Mouse (Mus musculus) heart, postnatal 0 days (tissue): ENCODE results near the gene Slc25a39.

Experiments
- CTCF ChIP-seq: IDR thresholded peaks from 2 replicates; pipeline ENCODE4 v1.5.1; 2016; ENCODE audit warnings: antibody characterized with exemption, control low read depth, low read depth
- EP300 ChIP-seq: IDR thresholded peaks from 2 replicates; pipeline ENCODE4 v1.6.1; 2016; ENCODE audit warnings: antibody characterized with exemption, low read depth

DNA sequence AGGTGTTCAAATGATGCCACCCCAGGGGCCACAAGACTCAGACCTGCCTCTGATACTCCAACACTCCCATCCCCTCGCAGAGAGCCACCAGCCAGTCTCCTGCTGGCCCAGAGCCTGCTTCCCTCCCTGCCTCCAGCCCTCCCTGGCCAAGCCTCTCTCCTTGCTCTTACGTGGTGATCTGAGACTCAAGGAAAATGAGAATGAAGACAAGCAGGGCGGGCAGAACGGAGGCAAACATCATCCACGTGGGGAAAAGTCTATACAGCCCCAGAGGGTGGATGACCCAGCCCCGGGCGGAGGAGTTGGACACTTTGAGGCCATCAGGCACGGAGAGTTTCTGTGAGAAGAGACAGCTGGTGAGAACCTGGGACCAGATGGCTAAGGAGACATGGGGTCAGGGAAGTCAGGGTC is 54.7 kb downstream of the Slc25a39 start:
- no peak for TF ChIP-seq CTCF
- no peak for TF ChIP-seq EP300
